Mouse (Mus musculus): ENCODE results near the gene Baiap2l2. TPM values are rescaled to one million over a fixed set of nuclear protein-coding genes. Genes with fewer than 3 reads are reported as not detected.

The Baiap2l2 gene
- 156 and 160 TPM in 2 replicates for polyA plus RNA-seq (2012; rRNA removed)

DNA sequence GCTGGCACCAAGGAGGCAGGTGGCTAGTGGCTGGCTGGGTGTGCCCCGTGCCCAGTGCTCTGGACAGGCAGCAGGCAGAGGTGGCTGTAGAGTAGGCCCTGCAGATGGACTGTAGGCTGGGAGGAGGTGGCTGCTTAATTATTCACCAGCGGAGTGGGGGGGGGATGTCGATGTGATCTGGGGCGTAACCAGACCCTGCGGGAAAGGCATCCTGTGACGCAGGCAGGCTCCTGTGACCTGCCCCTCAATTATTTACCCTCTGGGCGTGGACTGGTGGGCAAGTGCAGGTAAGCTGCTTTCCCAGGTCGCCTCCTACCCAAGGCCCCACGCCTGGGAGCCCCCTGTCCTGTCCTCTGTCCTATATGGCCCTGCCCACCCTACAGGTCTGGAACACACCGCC is at the start of gene Baiap2l2:
Gene Baiap2l2, minus strand, starts transcription at position 139 of the 400 bp plus-strand sequence.

GRCm38 (mm10) chr15:79328058-79328938 is 43.0 kb upstream of the Baiap2l2 start, which contains the start of gene Pla2g6:
Pla2g6 (minus strand) TSS chr15:79328390.

DNA sequence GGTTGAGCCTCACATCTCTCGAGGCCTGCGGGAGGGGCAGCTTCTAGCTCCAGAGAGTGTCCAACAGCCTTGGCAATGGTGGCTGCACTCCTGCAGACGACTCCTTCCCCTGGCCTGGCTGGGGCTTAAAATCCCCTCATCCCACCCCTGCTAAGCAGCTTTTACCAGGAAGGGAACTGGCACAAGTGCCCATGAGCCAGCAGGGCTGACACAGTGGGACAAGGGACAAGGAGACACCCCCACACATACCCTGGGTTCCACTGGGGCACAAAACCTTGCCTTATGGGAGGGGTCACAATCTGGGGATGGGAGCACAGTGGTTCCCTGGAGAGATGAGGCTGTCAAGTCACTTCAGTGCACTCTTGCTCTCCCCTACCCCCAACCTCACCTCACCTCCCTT is 30.7 kb downstream of the Baiap2l2 start, which contains the start of gene Slc16a8:
Gene Slc16a8, minus strand, starts transcription at position 101 of the 400 bp plus-strand sequence.

DNA sequence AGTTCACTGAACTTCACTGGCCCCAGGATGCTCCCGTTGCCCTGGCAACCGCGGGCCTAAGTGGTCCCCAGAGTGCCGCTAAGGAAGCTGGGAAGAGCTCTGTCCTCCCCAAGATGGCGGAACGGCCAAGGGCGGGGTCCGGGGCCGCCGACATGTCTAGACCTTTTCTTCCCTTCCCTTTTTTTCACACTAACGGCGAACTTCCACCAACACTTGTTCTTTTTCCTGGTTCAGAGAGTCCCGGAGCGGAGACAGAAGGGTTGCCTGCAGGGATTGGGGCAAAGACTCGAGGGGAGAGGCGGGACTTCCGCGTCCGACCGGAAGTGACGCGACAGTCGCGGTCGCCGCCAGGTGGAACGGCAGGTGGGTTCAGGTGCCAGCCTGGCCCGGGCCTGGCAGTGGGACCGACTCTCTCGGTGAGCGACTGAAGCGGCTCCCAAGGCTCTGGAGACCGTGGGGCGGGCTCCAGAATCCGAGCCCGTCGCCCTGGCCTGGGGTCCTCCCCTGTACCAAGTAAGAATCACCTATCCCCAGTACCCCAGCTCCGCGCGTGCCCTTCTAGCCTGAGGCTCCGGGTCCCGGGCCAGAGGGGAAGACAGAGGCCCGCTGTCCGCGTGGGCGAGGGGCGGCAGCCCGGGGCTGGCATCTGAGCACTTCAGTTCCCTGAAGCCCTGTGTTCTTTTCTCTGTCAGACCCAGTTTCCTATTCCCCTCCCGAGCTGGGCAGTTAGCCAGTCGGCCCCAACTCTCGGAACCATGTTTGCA is 56.1 kb downstream of the Baiap2l2 start, which contains the start of the genes Pick1 and Gm49486:
Gene Pick1, plus strand, starts transcription at position 116 of the 764 bp plus-strand sequence.
Gene Gm49486, plus strand, starts transcription at position 334 of the 764 bp plus-strand sequence.

Other genes with a start within 250 kb of the Baiap2l2 start
- 1.4 and 1.6 TPM in 2 replicates for gene Galr3, start 243.7 kb downstream of the Baiap2l2 start, polyA plus RNA-seq (2012; rRNA removed)
- gene Ankrd54, start 222.6 kb downstream of the Baiap2l2 start, polyA plus RNA-seq (2012; rRNA removed): 64.5 and 65.7 TPM in 2 replicates
- 132 and 153 TPM in 2 replicates for gene Eif3l, start 210.4 kb downstream of the Baiap2l2 start, polyA plus RNA-seq (2012; rRNA removed)
- gene Micall1, start 176.6 kb downstream of the Baiap2l2 start, polyA plus RNA-seq (2012; rRNA removed): 22.2 and 23.4 TPM in 2 replicates
- 44.7 and 62.6 TPM in 2 replicates for gene Polr2f, start 144.5 kb downstream of the Baiap2l2 start, polyA plus RNA-seq (2012; rRNA removed)
- gene 1700088E04Rik, start 144.3 kb downstream of the Baiap2l2 start, polyA plus RNA-seq (2012; rRNA removed): 2.0 and 4.5 TPM in 2 replicates
- gene Sox10, start 120.3 kb downstream of the Baiap2l2 start, polyA plus RNA-seq (2012; rRNA removed): 9.8 and 10.4 TPM in 2 replicates
- 48.6 and 52.6 TPM in 2 replicates for gene Pick1, start 56.4 kb downstream of the Baiap2l2 start, polyA plus RNA-seq (2012; rRNA removed)
- gene Gm49486, start 56.1 kb downstream of the Baiap2l2 start, polyA plus RNA-seq (2012; rRNA removed): not detected in 2 replicates
- gene Slc16a8, start 30.8 kb downstream of the Baiap2l2 start, polyA plus RNA-seq (2012; rRNA removed): 0.44 and 1.8 TPM in 2 replicates
- 18.6 and 21.0 TPM in 2 replicates for gene Pla2g6, start 42.9 kb upstream of the Baiap2l2 start, polyA plus RNA-seq (2012; rRNA removed)
- gene Maff, start 61.1 kb upstream of the Baiap2l2 start, polyA plus RNA-seq (2012; rRNA removed): 14.4 and 17.4 TPM in 2 replicates
- gene Tmem184b, start 118.0 kb upstream of the Baiap2l2 start, polyA plus RNA-seq (2012; rRNA removed): 179 and 187 TPM in 2 replicates
- 33.1 and 37.6 TPM in 2 replicates for gene Csnk1e, start 170.0 kb upstream of the Baiap2l2 start, polyA plus RNA-seq (2012; rRNA removed)
- gene Kcnj4, start 219.7 kb upstream of the Baiap2l2 start, polyA plus RNA-seq (2012; rRNA removed): not detected in 2 replicates
- gene Kdelr3, start 230.9 kb upstream of the Baiap2l2 start, polyA plus RNA-seq (2012; rRNA removed): 33.4 and 44.5 TPM in 2 replicates

Measured in colon, adult 2 months (tissue).